Mouse (Mus musculus): Measurements from ENCODE around the gene Fbln2.

DNA sequence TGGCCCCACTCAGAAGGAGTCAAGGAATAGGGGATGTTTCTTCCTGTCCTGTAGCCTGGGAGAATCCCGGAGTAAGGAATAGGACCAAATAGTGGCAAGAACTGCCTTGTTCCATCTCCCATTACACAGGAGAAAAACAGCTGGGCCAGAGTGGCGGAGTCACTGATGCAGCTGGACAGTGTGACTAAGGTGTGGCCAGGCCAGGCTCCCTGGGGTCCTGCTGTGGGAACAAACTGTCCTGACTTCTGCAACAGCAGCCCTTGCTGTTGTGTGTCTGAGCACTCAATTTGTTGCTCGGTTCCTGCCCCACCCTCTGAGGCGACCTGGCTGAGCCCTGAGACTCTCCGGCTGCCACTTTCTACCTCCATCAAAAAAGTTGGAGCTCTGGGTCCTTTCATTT, 26.8 kb upstream of the Fbln2 start:
- TF ChIP-seq CTCF (conservative IDR thresholded peaks at IDR 0.05; ENCODE audit: low read length), result no peak
- no peak for TF ChIP-seq NANOG (IDR thresholded peaks at IDR 0.05; ENCODE audit: borderline replicate concordance, low read length)

Measured in E14TG2a.4 (cell line).